Mouse (Mus musculus): Measurements from ENCODE around the gene 1110065P20Rik. TPM values are rescaled to one million over a fixed set of nuclear protein-coding genes. Genes with fewer than 3 reads are reported as not detected.
A peak's percentile ranks its signal among the peaks of the same experiment; 100 is the strongest.

1110065P20Rik gene
- polyA plus RNA-seq, 1 experiment: 37.8 TPM

- TF ChIP-seq POLR2A (IDR thresholded peaks at IDR 0.05; ENCODE audit: borderline replicate concordance, extremely low read depth, low read depth, low read length) (no peak), CTCF (IDR thresholded peaks at IDR 0.05; ENCODE audit: insufficient read depth, low read length) (peak; percentile 70)
- 9% methylated on average over 8 of the region's 8 CpGs for WGBS
- H3K4me3 ChIP-seq (replicated peaks; ENCODE audit: extremely low read depth, low read depth, low read length): no peak overlapping the region
- peaks cover 13% of the 10 kb centered on the region for H3K4me1 ChIP-seq (ENCODE audit: control insufficient read depth, insufficient read depth, low read length)
- peak; percentile 78 for DNase-seq
Observed at GRCm38 (mm10) chr4:124847573-124847972, 3.4 kb downstream of the 1110065P20Rik start.

GRCm38 (mm10) chr4:124843493-124843892 lies 7.5 kb downstream of the 1110065P20Rik start:
- Histone ChIP-seq H3K4me3 (replicated peaks; ENCODE audit: extremely low read depth, low read depth, low read length) (no peak overlapping the region), H3K4me1 (ENCODE audit: control insufficient read depth, insufficient read depth, low read length) (peaks cover 4% of the 10 kb centered on the region; the same call in 1 of the 2 replicates)
- TF ChIP-seq POLR2A (IDR thresholded peaks at IDR 0.05; ENCODE audit: borderline replicate concordance, extremely low read depth, low read depth, low read length) (no peak), CTCF (IDR thresholded peaks at IDR 0.05; ENCODE audit: insufficient read depth, low read length) (peak; percentile 83)
- peak; percentile 21 for DNase-seq
- 62% methylated on average over 11 of the region's 11 CpGs for WGBS

DNA sequence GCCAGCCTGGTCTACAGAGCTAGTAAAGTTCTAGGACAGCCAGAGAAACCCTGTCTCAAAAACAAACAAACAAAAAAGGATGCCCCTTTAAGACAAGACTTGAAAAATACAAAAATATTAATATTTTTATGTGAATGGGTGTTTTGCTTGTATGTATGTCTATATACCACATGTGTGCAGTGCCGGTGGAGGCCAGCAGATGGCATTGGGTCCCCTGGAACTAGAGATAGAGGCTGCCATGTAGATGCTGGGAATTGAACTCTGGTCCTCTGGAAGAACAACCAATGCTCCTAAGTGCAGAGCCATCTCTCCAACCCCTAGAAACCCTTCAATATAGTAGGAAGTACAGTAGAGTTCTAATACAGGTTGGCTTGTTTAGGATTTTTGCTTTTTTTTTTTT lies 10.0 kb downstream of the 1110065P20Rik start:
- H3K4me1 ChIP-seq (ENCODE audit: control insufficient read depth, insufficient read depth, low read length): no peaks in the 10 kb centered on the region
- no peak for DNase-seq
- WGBS: 94% methylated on average over 1 of the region's 1 CpGs
- no peak overlapping the region for H3K4me3 ChIP-seq (replicated peaks; ENCODE audit: extremely low read depth, low read depth, low read length)
- TF ChIP-seq POLR2A (IDR thresholded peaks at IDR 0.05; ENCODE audit: borderline replicate concordance, extremely low read depth, low read depth, low read length) (no peak), CTCF (IDR thresholded peaks at IDR 0.05; ENCODE audit: insufficient read depth, low read length) (0 out of 2 replicates have a peak, but pooled peaks have one; percentile 1)

GRCm38 (mm10) chr4:124838035-124838700 lies 12.8 kb downstream of the 1110065P20Rik start:
- no peak overlapping the region for H3K4me3 ChIP-seq (replicated peaks; ENCODE audit: extremely low read depth, low read depth, low read length)
- WGBS: 90% methylated on average over 14 of the region's 14 CpGs
- H3K4me1 ChIP-seq (ENCODE audit: control insufficient read depth, insufficient read depth, low read length): no peaks in the 10 kb centered on the region
- TF ChIP-seq POLR2A (IDR thresholded peaks at IDR 0.05; ENCODE audit: borderline replicate concordance, extremely low read depth, low read depth, low read length) (no peak), CTCF (IDR thresholded peaks at IDR 0.05; ENCODE audit: insufficient read depth, low read length) (no peak)
- no peak for DNase-seq

- TF ChIP-seq POLR2A (IDR thresholded peaks at IDR 0.05; ENCODE audit: borderline replicate concordance, extremely low read depth, low read depth, low read length) (no peak), CTCF (IDR thresholded peaks at IDR 0.05; ENCODE audit: insufficient read depth, low read length) (no peak)
- 93% methylated on average over 10 of the region's 10 CpGs for WGBS
Observed at GRCm38 (mm10) chr4:124832796-124833195, 18.2 kb downstream of the 1110065P20Rik start.

DNA sequence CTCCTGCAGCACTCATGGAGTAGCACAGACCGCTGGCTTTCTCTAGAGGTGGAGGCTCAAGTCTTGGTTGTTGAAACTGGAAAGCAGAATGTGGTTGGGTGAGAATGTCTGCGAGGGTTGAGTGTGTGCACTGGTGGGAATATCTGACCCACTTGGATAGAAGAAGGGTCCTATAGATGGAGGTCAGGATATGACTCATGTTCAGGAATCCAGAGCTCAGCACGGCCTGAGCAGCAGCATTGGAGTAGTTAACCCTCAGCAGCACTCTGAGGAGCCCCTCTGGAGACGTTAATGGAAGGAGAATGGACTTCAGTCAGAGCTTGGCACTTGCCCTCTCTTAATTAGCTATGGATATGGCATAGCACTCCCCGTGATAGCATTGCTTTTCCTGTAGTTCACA lies 21.3 kb downstream of the 1110065P20Rik start:
- TF ChIP-seq POLR2A (IDR thresholded peaks at IDR 0.05; ENCODE audit: borderline replicate concordance, extremely low read depth, low read depth, low read length): no peak
- no peak for TF ChIP-seq CTCF (IDR thresholded peaks at IDR 0.05; ENCODE audit: insufficient read depth, low read length)
- 38% methylated on average over 5 of the region's 5 CpGs for WGBS
- no peaks in the 10 kb centered on the region for H3K4me1 ChIP-seq (ENCODE audit: control insufficient read depth, insufficient read depth, low read length)
- no peak for DNase-seq
- H3K4me3 ChIP-seq (replicated peaks; ENCODE audit: extremely low read depth, low read depth, low read length): no peak overlapping the region

More at GRCm38 (mm10) chr4:124832796-124833195, 18.2 kb downstream of the 1110065P20Rik start:
- no peaks in the 10 kb centered on the region for H3K4me1 ChIP-seq (ENCODE audit: control insufficient read depth, insufficient read depth, low read length)
- DNase-seq: no peak
- no peak overlapping the region for H3K4me3 ChIP-seq (replicated peaks; ENCODE audit: extremely low read depth, low read depth, low read length)

DNA sequence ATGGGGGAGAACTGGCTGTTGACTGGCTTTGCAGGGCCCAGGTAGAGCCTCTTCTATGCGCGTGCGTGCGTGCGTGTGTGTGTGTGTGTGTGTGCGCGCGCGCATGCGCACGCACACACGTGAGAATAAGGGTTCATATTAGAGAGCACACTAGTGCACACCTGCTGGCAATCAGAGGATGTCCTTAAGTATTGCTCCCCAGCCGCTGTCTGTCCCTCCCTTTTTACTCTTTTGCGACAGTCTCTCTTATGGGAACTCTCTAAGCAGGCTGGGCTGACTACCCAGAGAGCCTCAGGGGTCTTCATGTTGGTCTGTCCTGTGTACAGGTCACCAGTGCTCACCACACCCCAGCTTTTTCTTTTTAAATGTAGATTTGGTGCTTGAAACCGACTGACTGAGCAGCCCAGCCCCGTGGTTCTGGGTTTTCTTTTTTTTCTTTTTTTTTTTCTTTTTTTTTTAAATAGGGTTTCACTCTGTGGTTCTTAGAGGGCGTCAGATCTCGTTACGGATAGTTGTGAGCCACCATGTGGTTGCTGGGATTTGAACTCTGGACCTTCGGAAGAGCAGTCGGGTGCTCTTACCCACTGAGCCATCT lies 25.5 kb downstream of the 1110065P20Rik start:
- no peak for DNase-seq
- Histone ChIP-seq H3K4me1 (ENCODE audit: control insufficient read depth, insufficient read depth, low read length) (no peaks in the 10 kb centered on the region), H3K4me3 (replicated peaks; ENCODE audit: extremely low read depth, low read depth, low read length) (no peak overlapping the region)
- 96% methylated on average over 21 of the region's 21 CpGs for WGBS
- TF ChIP-seq POLR2A (IDR thresholded peaks at IDR 0.05; ENCODE audit: borderline replicate concordance, extremely low read depth, low read depth, low read length): no peak
- no peak for TF ChIP-seq CTCF (IDR thresholded peaks at IDR 0.05; ENCODE audit: insufficient read depth, low read length)

DNA sequence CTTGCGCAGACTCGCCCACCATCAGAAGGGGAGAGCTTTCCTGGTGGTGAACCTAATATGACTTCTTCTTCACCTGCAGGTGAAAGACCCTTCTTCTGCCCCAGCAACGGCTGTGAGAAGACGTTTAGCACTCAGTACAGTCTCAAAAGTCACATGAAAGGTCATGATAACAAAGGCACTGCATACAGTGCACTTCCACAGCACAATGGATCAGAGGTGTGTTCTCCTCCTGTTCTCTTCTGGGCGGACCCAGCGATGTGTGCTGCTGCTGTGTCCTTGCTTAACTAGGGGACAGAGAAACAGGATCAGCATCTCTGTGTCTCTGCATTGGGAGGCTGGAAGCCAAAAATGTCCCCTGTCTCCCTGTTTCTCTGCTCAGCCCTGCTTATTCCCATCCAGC lies 26.0 kb downstream of the 1110065P20Rik start:
- DNase-seq: no peak
- Histone ChIP-seq H3K4me3 (replicated peaks; ENCODE audit: extremely low read depth, low read depth, low read length) (no peak overlapping the region), H3K4me1 (ENCODE audit: control insufficient read depth, insufficient read depth, low read length) (no peaks in the 10 kb centered on the region)
- TF ChIP-seq POLR2A (IDR thresholded peaks at IDR 0.05; ENCODE audit: borderline replicate concordance, extremely low read depth, low read depth, low read length): no peak
- no peak for TF ChIP-seq CTCF (IDR thresholded peaks at IDR 0.05; ENCODE audit: insufficient read depth, low read length)
- WGBS: 91% methylated on average over 6 of the region's 6 CpGs

- DNase-seq: no peak
- no peak overlapping the region for H3K4me3 ChIP-seq (replicated peaks; ENCODE audit: extremely low read depth, low read depth, low read length)
Observed at GRCm38 (mm10) chr4:124818832-124819231, 32.2 kb downstream of the 1110065P20Rik start.

GRCm38 (mm10) chr4:124817803-124818202 lies 33.2 kb downstream of the 1110065P20Rik start:
- TF ChIP-seq POLR2A (IDR thresholded peaks at IDR 0.05; ENCODE audit: borderline replicate concordance, extremely low read depth, low read depth, low read length) (no peak), CTCF (IDR thresholded peaks at IDR 0.05; ENCODE audit: insufficient read depth, low read length) (no peak)
- DNase-seq: peak; percentile 28
- Histone ChIP-seq H3K4me1 (ENCODE audit: control insufficient read depth, insufficient read depth, low read length) (no peaks in the 10 kb centered on the region), H3K4me3 (replicated peaks; ENCODE audit: extremely low read depth, low read depth, low read length) (no peak overlapping the region)
- WGBS: 28% methylated on average over 6 of the region's 6 CpGs

More at GRCm38 (mm10) chr4:124818832-124819231, 32.2 kb downstream of the 1110065P20Rik start:
- H3K4me1 ChIP-seq (ENCODE audit: control insufficient read depth, insufficient read depth, low read length): no peaks in the 10 kb centered on the region
- TF ChIP-seq POLR2A (IDR thresholded peaks at IDR 0.05; ENCODE audit: borderline replicate concordance, extremely low read depth, low read depth, low read length) (no peak), CTCF (IDR thresholded peaks at IDR 0.05; ENCODE audit: insufficient read depth, low read length) (no peak)
- WGBS: 86% methylated on average over 4 of the region's 4 CpGs
